In genomic region chr2:132008186-132008585, GRCm38 (mm10) we compare ENCODE assay signal across 30 mouse cellular contexts. TPM values are rescaled to one million over a fixed set of nuclear protein-coding genes. Genes with fewer than 3 reads are reported as not detected.
DNase-seq lines count a peak whose midpoint lies in the region; ATAC-seq and TF ChIP-seq lines count a peak whose summit lies in the region.
"Had no signal": no experiment of that assay in that cellular context is flagged by ENCODE, and none has a peak within 500 bp of the region (broad histone marks: within the 10 kb centered on the region; RNA-seq: fewer than 3 reads in every experiment).

No protein-coding gene starts in this region.

- no peak for TF ChIP-seq POLR2A in embryonic fibroblast, embryonic 13.5 days (IDR thresholded peaks at IDR 0.05; ENCODE audit: low read depth, low read length)
- TF ChIP-seq POLR2A in limb, embryonic 14.5 days (IDR thresholded peaks at IDR 0.05; ENCODE audit: borderline replicate concordance, extremely low read depth, insufficient read depth, insufficient read length): no peak

- ATAC-seq in heart, embryonic 12.5 days (ENCODE audit: insufficient number of reproducible peaks, low FRiP score): no peak
- no peak for ATAC-seq in lung, postnatal 0 days
- ATAC-seq in limb, embryonic 14.5 days (ENCODE audit: low FRiP score, low read depth): peak; percentile 28; the same call in 1 of the 2 replicates
- no peak for ATAC-seq in neural tube, embryonic 15.5 days (ENCODE audit: low FRiP score)
- ATAC-seq: CD4-positive, CD25-positive, alpha-beta regulatory T cell, adult 4 months; forebrain, embryonic 15.5 days; hindbrain, embryonic 16.5 days; midbrain, embryonic 13.5 days had no signal

- WGBS in heart, embryonic 12.5 days: 49% methylated on average over 4 of the region's 4 CpGs
- 31% methylated on average over 4 of the region's 4 CpGs for WGBS in lung, postnatal 0 days
- 22% methylated on average over 4 of the region's 4 CpGs for WGBS in limb, embryonic 14.5 days
- 71% methylated on average over 4 of the region's 4 CpGs for WGBS in neural tube, embryonic 15.5 days

- no peak overlapping the region for H3K4me3 ChIP-seq in heart, embryonic 12.5 days
- H3K4me3 ChIP-seq in lung, postnatal 0 days (ENCODE audit: low read depth, low read length): no peak overlapping the region
- H3K4me3 ChIP-seq in embryonic fibroblast, embryonic 13.5 days (ENCODE audit: insufficient read depth, low read length): no peak overlapping the region
- H3K4me3 ChIP-seq in limb, embryonic 14.5 days (replicated peaks; ENCODE audit: low read length): no peak overlapping the region
- H3K4me3 ChIP-seq in neural tube, embryonic 15.5 days (replicated peaks): no peak overlapping the region
- H3K4me3 ChIP-seq: embryonic facial prominence, embryonic 12.5 days; forebrain, embryonic 10.5 days; forebrain, embryonic 15.5 days; heart, embryonic 15.5 days; lung, embryonic 15.5 days; megakaryocyte, embryonic 14.5 days; midbrain, embryonic 13.5 days had no signal

- H3K4me1 ChIP-seq in heart, embryonic 12.5 days (replicated peaks): peaks cover 17% of the 10 kb centered on the region
- peaks cover 21% of the 10 kb centered on the region for H3K4me1 ChIP-seq in lung, postnatal 0 days (ENCODE audit: insufficient read depth, low read depth, low read length)
- H3K4me1 ChIP-seq in embryonic fibroblast, embryonic 13.5 days (ENCODE audit: control insufficient read depth, insufficient read depth, low read length): peaks cover 23% of the 10 kb centered on the region
- H3K4me1 ChIP-seq in limb, embryonic 14.5 days (ENCODE audit: control insufficient read depth, insufficient read depth, low read length): peaks cover 40% of the 10 kb centered on the region
- no peaks in the 10 kb centered on the region for H3K4me1 ChIP-seq in neural tube, embryonic 15.5 days
- H3K4me1 ChIP-seq: forebrain, embryonic 15.5 days; midbrain, embryonic 13.5 days had no signal

- peak; percentile 67 for TF ChIP-seq EP300 in lung, postnatal 0 days (IDR thresholded peaks at IDR 0.05)

- H3K27me3 ChIP-seq in heart, embryonic 12.5 days (replicated peaks): no peaks in the 10 kb centered on the region
- H3K27me3 ChIP-seq in lung, postnatal 0 days (replicated peaks; ENCODE audit: insufficient read depth, low read length): no peaks in the 10 kb centered on the region
- H3K27me3 ChIP-seq in limb, embryonic 14.5 days (ENCODE audit: control insufficient read depth, insufficient read depth, low read length): no peaks in the 10 kb centered on the region
- no peaks in the 10 kb centered on the region for H3K27me3 ChIP-seq in neural tube, embryonic 15.5 days (replicated peaks)
- H3K27me3 ChIP-seq: embryonic facial prominence, embryonic 12.5 days; forebrain, embryonic 15.5 days; heart, embryonic 15.5 days; lung, embryonic 15.5 days; midbrain, embryonic 13.5 days had no signal

- H3K27ac ChIP-seq in heart, embryonic 12.5 days (ENCODE audit: poor library complexity, severe bottlenecking): no peak overlapping the region
- H3K27ac ChIP-seq in lung, postnatal 0 days (ENCODE audit: low read length): peak overlapping the region; percentile 73
- peak overlapping the region; percentile 25; the same call in 1 of the 2 replicates for H3K27ac ChIP-seq in embryonic fibroblast, embryonic 13.5 days (ENCODE audit: insufficient read depth, low read length)
- H3K27ac ChIP-seq in limb, embryonic 14.5 days (replicated peaks; ENCODE audit: low read depth, low read length): peak overlapping the region; percentile 3; the same call in 1 of the 2 replicates
- H3K27ac ChIP-seq in neural tube, embryonic 15.5 days (replicated peaks): no peak overlapping the region
- H3K27ac ChIP-seq: embryonic facial prominence, embryonic 12.5 days; forebrain, embryonic 10.5 days; forebrain, embryonic 15.5 days; heart, embryonic 15.5 days; lung, embryonic 15.5 days; midbrain, embryonic 13.5 days had no signal

- H3K4me2 ChIP-seq in heart, embryonic 12.5 days: no peak overlapping the region
- no peak overlapping the region for H3K4me2 ChIP-seq in lung, postnatal 0 days (replicated peaks; ENCODE audit: low read depth, low read length)
- H3K4me2 ChIP-seq in limb, embryonic 14.5 days (replicated peaks; ENCODE audit: low read depth, low read length, severe bottlenecking): no peak overlapping the region
- H3K4me2 ChIP-seq in neural tube, embryonic 15.5 days: no peak overlapping the region
- H3K4me2 ChIP-seq: embryonic facial prominence, embryonic 12.5 days; forebrain, embryonic 15.5 days; heart, embryonic 15.5 days; lung, embryonic 15.5 days; midbrain, embryonic 13.5 days had no signal

- no peak for TF ChIP-seq CTCF in lung, postnatal 0 days (IDR thresholded peaks at IDR 0.05)
- no peak for TF ChIP-seq CTCF in embryonic fibroblast, embryonic 13.5 days (IDR thresholded peaks at IDR 0.05; ENCODE audit: borderline replicate concordance, insufficient read depth, low read length)

- H3K36me3 ChIP-seq in heart, embryonic 12.5 days: no peaks in the 10 kb centered on the region
- H3K36me3 ChIP-seq in lung, postnatal 0 days (ENCODE audit: insufficient read depth, low read length): no peaks in the 10 kb centered on the region
- no peaks in the 10 kb centered on the region for H3K36me3 ChIP-seq in limb, embryonic 14.5 days (ENCODE audit: control insufficient read depth, insufficient read depth, low read length)
- peaks cover 62% of the 10 kb centered on the region for H3K36me3 ChIP-seq in neural tube, embryonic 15.5 days
- H3K36me3 ChIP-seq: embryonic facial prominence, embryonic 12.5 days; heart, embryonic 15.5 days; lung, embryonic 15.5 days had no signal

- no peaks in the 10 kb centered on the region for H3K9me3 ChIP-seq in heart, embryonic 12.5 days (replicated peaks)
- no peaks in the 10 kb centered on the region for H3K9me3 ChIP-seq in lung, postnatal 0 days (ENCODE audit: low read length)
- no peaks in the 10 kb centered on the region for H3K9me3 ChIP-seq in limb, embryonic 14.5 days (ENCODE audit: control insufficient read depth, low read length)
- H3K9me3 ChIP-seq in neural tube, embryonic 15.5 days (replicated peaks): no peaks in the 10 kb centered on the region
- H3K9me3 ChIP-seq: embryonic facial prominence, embryonic 12.5 days; forebrain, embryonic 10.5 days; forebrain, embryonic 15.5 days; heart, embryonic 15.5 days; lung, embryonic 15.5 days; megakaryocyte, embryonic 14.5 days; midbrain, embryonic 13.5 days had no signal

- no peak overlapping the region for H3K9ac ChIP-seq in heart, embryonic 12.5 days
- H3K9ac ChIP-seq in lung, postnatal 0 days (replicated peaks; ENCODE audit: low read depth): no peak overlapping the region
- no peak overlapping the region for H3K9ac ChIP-seq in limb, embryonic 14.5 days (ENCODE audit: low read depth, low read length, severe bottlenecking)
- H3K9ac ChIP-seq in neural tube, embryonic 15.5 days (replicated peaks): no peak overlapping the region
- H3K9ac ChIP-seq: embryonic facial prominence, embryonic 12.5 days; forebrain, embryonic 15.5 days; heart, embryonic 15.5 days; lung, embryonic 15.5 days; midbrain, embryonic 13.5 days had no signal

- peak; percentile 71 for DNase-seq in heart, adult 11 months
- DNase-seq in lung, postnatal 0 days (ENCODE audit: low spot score): peak; percentile 60
- no peak for DNase-seq in lung, postnatal 14 days
- DNase-seq in limb, embryonic 14.5 days (ENCODE audit: low spot score): no peak
- no peak for DNase-seq in B cell, adult 2 months
- DNase-seq: adrenal gland, adult 8-10 months; cerebellum, adult 11 months; cerebellum, adult 9-10 months; embryo, embryonic 11 days; kidney, adult 18-20 months; kidney, postnatal 10 days; layer of hippocampus, postnatal 36 days; liver; retina, postnatal 1 day; right cerebral cortex, postnatal 14 days; spleen, adult 18-20 months; thymus, adult 2 months; thymus, postnatal 36 days had no signal

RNA-seq across cellular contexts. Expression of gene Rassf2, which starts 21.9 kb away (rescaled TPM):
- 4.8 and 5.3 TPM in 2 replicates for polyA plus RNA-seq in heart, embryonic 12.5 days (2016; fragmentation: Nextera tagmentation; extraction: Ambion mirVana)
- polyA plus RNA-seq in lung, postnatal 0 days (2015; fragmentation: Nextera tagmentation; extraction: Ambion mirVana): 10.0 and 15.2 TPM in 2 replicates
- polyA plus RNA-seq in embryonic fibroblast, embryonic 13.5 days (2011; ENCODE audit: insufficient read length, low read depth, missing spikeins): 3.6 and 11.9 TPM in 2 replicates
- polyA plus RNA-seq in limb, embryonic 14.5 days (2012; rRNA removed): 12.6 and 13.2 TPM in 2 replicates
- polyA plus RNA-seq in limb, embryonic 14.5 days (2014; fragmentation: Nextera tagmentation; extraction: Ambion mirVana): 14.6 and 15.1 TPM in 2 replicates
- 21.6 and 22.5 TPM in 2 replicates for polyA plus RNA-seq in neural tube, embryonic 15.5 days (2015; fragmentation: Nextera tagmentation; extraction: Ambion mirVana)

RNA-seq across cellular contexts. Expression of gene Prnd, which starts 57.5 kb away (rescaled TPM):
- 5.4 and 6.2 TPM in 2 replicates for polyA plus RNA-seq in heart, embryonic 12.5 days (2016; fragmentation: Nextera tagmentation; extraction: Ambion mirVana)
- polyA plus RNA-seq in lung, postnatal 0 days (2015; fragmentation: Nextera tagmentation; extraction: Ambion mirVana): 3.5 and 6.0 TPM in 2 replicates
- 1.3 and 1.5 TPM in 2 replicates for polyA plus RNA-seq in embryonic fibroblast, embryonic 13.5 days (2011; ENCODE audit: insufficient read length, low read depth, missing spikeins)
- 41.2 and 46.2 TPM in 2 replicates for polyA plus RNA-seq in limb, embryonic 14.5 days (2012; rRNA removed)
- polyA plus RNA-seq in limb, embryonic 14.5 days (2014; fragmentation: Nextera tagmentation; extraction: Ambion mirVana): 44.6 and 50.5 TPM in 2 replicates
- 9.5 and 15.1 TPM in 2 replicates for polyA plus RNA-seq in neural tube, embryonic 15.5 days (2015; fragmentation: Nextera tagmentation; extraction: Ambion mirVana)

Comparison
In these comparisons a context has a peak if more than half of its experiments do, and no peak if none do; other contexts are left out.
1. DNase-seq: peak in heart, adult 11 months (single experiment) and lung, postnatal 0 days (single experiment); none in lung, postnatal 14 days (single experiment), limb, embryonic 14.5 days (single experiment) and B cell, adult 2 months (0 of 2).
2. H3K27ac ChIP-seq: peak in lung, postnatal 0 days (single experiment), embryonic fibroblast, embryonic 13.5 days (single experiment) and limb, embryonic 14.5 days (single experiment); none in heart, embryonic 12.5 days (single experiment) and neural tube, embryonic 15.5 days (single experiment).